Mouse (Mus musculus): ENCODE measurements around the gene Clmn. TPM values are rescaled to one million over a fixed set of nuclear protein-coding genes. Genes with fewer than 3 reads are reported as not detected.
"Not testable (repeated sequence)": the region's sequence is repeated elsewhere in the genome, so short reads cannot be mapped to it uniquely, and the experiment has no call there.

The Clmn gene
- polyA plus RNA-seq, 1 experiment = not detected

GRCm38 (mm10) chr12:104829596-104830282, 35.1 kb downstream of the Clmn start:
- H3K27ac ChIP-seq (ENCODE audit: insufficient read depth, low read depth, low read length) = no peak overlapping the region
- no peak overlapping the region for H3K4me3 ChIP-seq (ENCODE audit: insufficient read depth, low read depth, low read length)
- TF ChIP-seq CTCF (IDR thresholded peaks at IDR 0.05; ENCODE audit: insufficient read depth, low read depth, low read length) (no peak), POLR2A (IDR thresholded peaks at IDR 0.05; ENCODE audit: insufficient read depth, low read depth, low read length) (no peak)
- peaks cover 4% of the 10 kb centered on the region; the same call in 1 of the 2 replicates for H3K4me1 ChIP-seq (ENCODE audit: control insufficient read depth, insufficient read depth, low read length)
- 69% methylated on average over 6 of the region's 6 CpGs for WGBS

- H3K4me3 ChIP-seq (ENCODE audit: insufficient read depth, low read depth, low read length); H3K4me1 ChIP-seq (ENCODE audit: control insufficient read depth, insufficient read depth, low read length); H3K27ac ChIP-seq (ENCODE audit: insufficient read depth, low read depth, low read length): not testable (repeated sequence)
- 95% methylated on average over 4 of the region's 4 CpGs for WGBS
These were observed 35.9 kb downstream of the Clmn start for GRCm38 (mm10) chr12:104828986-104829385.

GRCm38 (mm10) chr12:104827721-104828120, 37.2 kb downstream of the Clmn start:
- 65% methylated on average over 6 of the region's 6 CpGs for whole genome bisulfite sequencing
- H3K27ac ChIP-seq (ENCODE audit: insufficient read depth, low read depth, low read length) = no peak overlapping the region; the same call in 1 of the 2 replicates
- H3K4me3 ChIP-seq (ENCODE audit: insufficient read depth, low read depth, low read length) = no peak overlapping the region
- peaks cover 13% of the 10 kb centered on the region; the same call in 1 of the 2 replicates for H3K4me1 ChIP-seq (ENCODE audit: control insufficient read depth, insufficient read depth, low read length)
- TF ChIP-seq POLR2A (IDR thresholded peaks at IDR 0.05; ENCODE audit: insufficient read depth, low read depth, low read length) (no peak), CTCF (IDR thresholded peaks at IDR 0.05; ENCODE audit: insufficient read depth, low read depth, low read length) (no peak)

GRCm38 (mm10) chr12:104824907-104825267, 40.0 kb downstream of the Clmn start:
- Histone ChIP-seq H3K4me1 (ENCODE audit: control insufficient read depth, insufficient read depth, low read length) (peaks cover 13% of the 10 kb centered on the region; the same call in 1 of the 2 replicates), H3K4me3 (ENCODE audit: insufficient read depth, low read depth, low read length) (no peak overlapping the region), H3K27ac (ENCODE audit: insufficient read depth, low read depth, low read length) (no peak overlapping the region)
- 46% methylated on average over 6 of the region's 6 CpGs for WGBS
- TF ChIP-seq POLR2A (IDR thresholded peaks at IDR 0.05; ENCODE audit: insufficient read depth, low read depth, low read length) (no peak), CTCF (IDR thresholded peaks at IDR 0.05; ENCODE audit: insufficient read depth, low read depth, low read length) (no peak)

GRCm38 (mm10) chr12:104824244-104824906, 40.5 kb downstream of the Clmn start:
- TF ChIP-seq POLR2A (IDR thresholded peaks at IDR 0.05; ENCODE audit: insufficient read depth, low read depth, low read length) (no peak), CTCF (IDR thresholded peaks at IDR 0.05; ENCODE audit: insufficient read depth, low read depth, low read length) (no peak)
- Histone ChIP-seq H3K4me1 (ENCODE audit: control insufficient read depth, insufficient read depth, low read length) (peaks cover 13% of the 10 kb centered on the region; the same call in 1 of the 2 replicates), H3K4me3 (ENCODE audit: insufficient read depth, low read depth, low read length) (no peak overlapping the region), H3K27ac (ENCODE audit: insufficient read depth, low read depth, low read length) (no peak overlapping the region)
- WGBS = 58% methylated on average over 12 of the region's 12 CpGs

GRCm38 (mm10) chr12:104823722-104824121, 41.2 kb downstream of the Clmn start:
- no peak for TF ChIP-seq CTCF (IDR thresholded peaks at IDR 0.05; ENCODE audit: insufficient read depth, low read depth, low read length)
- TF ChIP-seq POLR2A (IDR thresholded peaks at IDR 0.05; ENCODE audit: insufficient read depth, low read depth, low read length) = no peak
- Histone ChIP-seq H3K4me1 (ENCODE audit: control insufficient read depth, insufficient read depth, low read length) (peaks cover 13% of the 10 kb centered on the region; the same call in 1 of the 2 replicates), H3K27ac (ENCODE audit: insufficient read depth, low read depth, low read length) (no peak overlapping the region), H3K4me3 (ENCODE audit: insufficient read depth, low read depth, low read length) (no peak overlapping the region)
- 93% methylated on average over 7 of the region's 7 CpGs for WGBS

- TF ChIP-seq POLR2A (IDR thresholded peaks at IDR 0.05; ENCODE audit: insufficient read depth, low read depth, low read length) = no peak
- no peak for TF ChIP-seq CTCF (IDR thresholded peaks at IDR 0.05; ENCODE audit: insufficient read depth, low read depth, low read length)
- H3K4me3 ChIP-seq (ENCODE audit: insufficient read depth, low read depth, low read length) = no peak overlapping the region
- H3K27ac ChIP-seq (ENCODE audit: insufficient read depth, low read depth, low read length) = no peak overlapping the region
- 94% methylated on average over 10 of the region's 10 CpGs for WGBS
- H3K4me1 ChIP-seq (ENCODE audit: control insufficient read depth, insufficient read depth, low read length) = peaks cover 13% of the 10 kb centered on the region; the same call in 1 of the 2 replicates
These were observed 41.9 kb downstream of the Clmn start for GRCm38 (mm10) chr12:104822838-104823599.

GRCm38 (mm10) chr12:104822151-104822550, 42.7 kb downstream of the Clmn start:
- 61% methylated on average over 8 of the region's 8 CpGs for WGBS
- Histone ChIP-seq H3K4me3 (ENCODE audit: insufficient read depth, low read depth, low read length) (no peak overlapping the region), H3K27ac (ENCODE audit: insufficient read depth, low read depth, low read length) (no peak overlapping the region), H3K4me1 (ENCODE audit: control insufficient read depth, insufficient read depth, low read length) (peaks cover 12% of the 10 kb centered on the region; the same call in 1 of the 2 replicates)
- no peak for TF ChIP-seq POLR2A (IDR thresholded peaks at IDR 0.05; ENCODE audit: insufficient read depth, low read depth, low read length)

GRCm38 (mm10) chr12:104820061-104820460, 44.8 kb downstream of the Clmn start:
- peaks cover 12% of the 10 kb centered on the region; the same call in 1 of the 2 replicates for H3K4me1 ChIP-seq (ENCODE audit: control insufficient read depth, insufficient read depth, low read length)
- TF ChIP-seq CTCF (IDR thresholded peaks at IDR 0.05; ENCODE audit: insufficient read depth, low read depth, low read length) (no peak), POLR2A (IDR thresholded peaks at IDR 0.05; ENCODE audit: insufficient read depth, low read depth, low read length) (no peak)
- H3K27ac ChIP-seq (ENCODE audit: insufficient read depth, low read depth, low read length) = no peak overlapping the region
- no peak overlapping the region for H3K4me3 ChIP-seq (ENCODE audit: insufficient read depth, low read depth, low read length)
- 92% methylated on average over 5 of the region's 5 CpGs for WGBS

Measured in olfactory bulb, adult 2 months (tissue).